Comparison of ENCODE assay signal across 9 mouse cellular contexts in the genomic region with DNA sequence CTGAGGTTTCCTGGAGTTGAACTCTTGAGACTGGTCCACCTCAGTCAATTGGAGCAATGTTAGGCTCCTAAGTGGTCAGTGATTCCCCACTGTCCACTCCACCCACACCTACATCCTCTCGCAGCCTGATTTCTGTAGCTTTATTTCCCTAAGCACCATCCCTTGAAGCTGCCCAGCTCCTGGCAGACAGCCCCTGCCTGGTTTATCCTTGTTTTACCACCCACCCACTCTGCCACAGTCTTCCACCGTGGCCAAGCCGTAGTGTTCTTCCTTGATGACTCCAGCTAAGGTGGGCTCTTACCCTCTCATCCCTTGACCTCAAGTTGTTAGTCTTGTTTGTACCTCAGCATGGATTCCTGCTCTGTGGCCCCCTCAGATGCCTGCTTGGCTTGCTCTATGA. TPM values are rescaled to one million over a fixed set of nuclear protein-coding genes. Genes with fewer than 3 reads are reported as not detected.
DNase-seq lines count a peak whose midpoint lies in the region; ATAC-seq lines count a peak whose summit lies in the region.
"Had no signal": no experiment of that assay in that cellular context is flagged by ENCODE, and none has a peak within 500 bp of the region (broad histone marks: within the 10 kb centered on the region; RNA-seq: fewer than 3 reads in every experiment).

No protein-coding gene starts in this region.

- intact Hi-C loops in left cerebral cortex, postnatal 14 days (cut with DNase I) = no loop called here

- peak; percentile 4 to 58 for DNase-seq in frontal cortex, adult 2 months (ENCODE audit: extremely low spot score in 1 of 2, low spot score in 1 of 2)
- peak; percentile 2 for DNase-seq in testis, postnatal 14 days (ENCODE audit: low spot score)
- DNase-seq in testis, postnatal 10 days (ENCODE audit: low spot score) = no peak
- peak; percentile 22 to 30 for DNase-seq in left cerebral cortex, postnatal 14 days (ENCODE audit: low spot score in 2 of 2)
- DNase-seq in gastrocnemius, adult 18-20 months (ENCODE audit: low spot score) = no peak
- no peak for DNase-seq in B cell, adult 2 months
- DNase-seq: kidney, adult 8-10 months had no signal

- no peak for ATAC-seq in frontal cortex, adult (ENCODE audit: low TSS enrichment)
- no peak for ATAC-seq in monocyte, adult 5-6 weeks (replicated peaks; ENCODE audit: insufficient number of reproducible peaks, low FRiP score, low TSS enrichment, poor library complexity, severe bottlenecking)

RNA-seq across cellular contexts. Expression of gene Apba2, which starts 4.1 kb away (rescaled TPM):
- 143 and 155 TPM in 2 replicates for polyA plus RNA-seq in frontal cortex, adult 2 months (2012; rRNA removed)
- 100 to 1,000 TPM; 249 to 253 TPM for total RNA-seq in left cerebral cortex, postnatal 14 days (2021)
- total RNA-seq in gastrocnemius, adult 18-20 months (2021) = not detected
- total RNA-seq in monocyte, adult 5-6 weeks (2017) = not detected in 3 replicates

Comparison
In these comparisons a context has a peak if more than half of its experiments do, and no peak if none do; other contexts are left out.
1. DNase-seq: peak in frontal cortex, adult 2 months (2 of 2), testis, postnatal 14 days (single experiment) and left cerebral cortex, postnatal 14 days (2 of 2); none in testis, postnatal 10 days (single experiment), gastrocnemius, adult 18-20 months (single experiment) and B cell, adult 2 months (0 of 2).
2. RNA of gene Apba2, which starts 4.1 kb away (total RNA-seq): 249 to 253 TPM in left cerebral cortex, postnatal 14 days; not detected in gastrocnemius, adult 18-20 months and not detected in monocyte, adult 5-6 weeks; every median in the first group is over 100 times any median in the second.